Mouse (Mus musculus) heart, embryonic 15.5 days (tissue): ENCODE data around the gene Bace2. TPM values are rescaled to one million over a fixed set of nuclear protein-coding genes. Genes with fewer than 3 reads are reported as not detected.

ENCODE experiments used
- ATAC-seq: fragments of 200-750 bp; cut with Nextera tagmentation; replicated peaks from 2 replicates; pipeline ENCODE4 v1.8.0; 2017; ENCODE audit warnings: low read depth, moderate TSS enrichment; ENCODE audit not compliant: insufficient number of reproducible peaks, insufficient read depth, low FRiP score
- H3K27ac ChIP-seq: fragments of 300-500 bp; sonication (generic); 2 replicates; pipeline ENCODE4 v1.5.1; 2015; ENCODE audit warnings: mild to moderate bottlenecking, inconsistent platforms
- H3K27me3 ChIP-seq: fragments of 300-500 bp; sonication (generic); 2 replicates; pipeline ENCODE4 v1.6.1; 2015; ENCODE audit warnings: inconsistent platforms
- H3K36me3 ChIP-seq: fragments of 300-500 bp; sonication (generic); 2 replicates; pipeline ENCODE4 v1.6.1; 2015; ENCODE audit warnings: mild to moderate bottlenecking, inconsistent platforms
- H3K4me1 ChIP-seq: fragments of 300-500 bp; sonication (generic); replicated peaks from 2 replicates; pipeline ENCODE4 v1.6.1; 2015; ENCODE audit warnings: inconsistent platforms
- H3K4me2 ChIP-seq: fragments of 300-500 bp; sonication (generic); 2 replicates; pipeline ENCODE4 v1.6.1; 2015; ENCODE audit warnings: inconsistent platforms, mild to moderate bottlenecking, moderate library complexity
- H3K4me3 ChIP-seq: fragments of 300-500 bp; sonication (generic); 2 replicates; pipeline ENCODE4 v1.5.1; 2015; ENCODE audit warnings: mild to moderate bottlenecking, inconsistent platforms
- H3K9ac ChIP-seq: fragments of 300-500 bp; sonication (generic); 2 replicates; pipeline ENCODE4 v1.6.1; 2015; ENCODE audit warnings: mild to moderate bottlenecking, inconsistent platforms
- H3K9me3 ChIP-seq: fragments of 300-500 bp; sonication (generic); replicated peaks from 2 replicates; pipeline ENCODE4 v1.6.1; 2016; ENCODE audit warnings: inconsistent platforms
- WGBS: fragments of 180-500 bp; shearing (Covaris S2); methylation state at CpG from one replicate; pipeline ENCODE4 v1.1.7; 2015; ENCODE audit warnings: mixed read lengths; 5-methylcytosine and 5-hydroxymethylcytosine counted together
- polyA plus RNA-seq: library from polyadenylated mRNA; unstranded; fragments of >200 nt; fragmentation: Nextera tagmentation; extraction: Ambion mirVana; gene quantifications from 2 replicates; pipeline ENCODE4 v1.2.1, GENCODE M21; 2015

Gene Bace2
- polyA plus RNA-seq, 1 experiment from 2014 or later = 49.2 TPM

DNA sequence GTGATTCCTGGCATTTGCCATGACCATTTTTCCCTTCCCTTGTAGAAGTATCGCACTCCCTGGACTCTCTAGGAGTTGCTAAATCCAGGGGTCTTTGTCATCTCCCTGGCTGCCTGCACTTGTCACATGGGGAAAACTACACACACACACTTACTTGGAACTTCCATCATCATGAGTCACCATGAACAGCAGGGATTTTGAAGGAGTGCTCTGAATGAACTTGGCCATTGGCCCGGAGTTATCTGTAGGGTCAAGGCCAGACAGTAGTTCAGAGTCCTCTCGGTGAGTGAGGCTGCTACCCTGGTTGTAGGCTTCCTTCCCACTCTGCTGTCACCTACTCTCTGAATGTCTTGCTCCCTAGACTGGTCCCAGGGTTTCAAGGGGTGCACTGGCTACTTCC, 119.0 kb downstream of the Bace2 start:
- WGBS = 44% methylated on average over 3 of the region's 3 CpGs
- Histone ChIP-seq H3K4me3 (no peak overlapping the region), H3K4me2 (no peak overlapping the region), H3K36me3 (no peaks in the 10 kb centered on the region), H3K9me3 (no peaks in the 10 kb centered on the region), H3K4me1 (peaks cover 12% of the 10 kb centered on the region), H3K27ac (no peak overlapping the region), H3K9ac (no peak overlapping the region), H3K27me3 (no peaks in the 10 kb centered on the region)
- ATAC-seq = peak; percentile 67; the same call in 1 of the 2 replicates

DNA sequence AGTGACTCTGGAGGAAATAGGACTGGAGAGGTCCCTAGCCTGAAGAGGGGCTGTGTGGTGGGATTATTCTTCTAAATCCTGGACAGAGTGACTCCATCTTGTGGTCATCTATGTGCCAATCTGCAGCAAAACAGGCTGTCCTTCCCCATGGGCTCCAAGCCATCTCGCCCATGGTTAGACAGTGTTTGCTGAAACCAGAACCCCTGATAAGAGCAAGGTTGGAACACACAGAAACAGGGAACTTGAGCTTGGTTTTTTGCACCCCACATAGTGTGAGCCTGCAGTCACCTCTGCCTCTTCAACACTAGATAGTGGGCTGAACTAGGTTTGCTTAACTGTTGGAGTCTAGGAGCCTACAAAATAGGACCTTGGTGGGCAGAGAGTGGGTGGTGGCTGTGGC, 120.0 kb downstream of the Bace2 start:
- 75% methylated on average over 1 of the region's 1 CpGs for WGBS
- ATAC-seq = no peak
- Histone ChIP-seq H3K27me3 (no peaks in the 10 kb centered on the region), H3K4me1 (peaks cover 9% of the 10 kb centered on the region), H3K36me3 (no peaks in the 10 kb centered on the region), H3K9ac (no peak overlapping the region), H3K4me3 (no peak overlapping the region), H3K27ac (no peak overlapping the region), H3K4me2 (no peak overlapping the region), H3K9me3 (no peaks in the 10 kb centered on the region)

DNA sequence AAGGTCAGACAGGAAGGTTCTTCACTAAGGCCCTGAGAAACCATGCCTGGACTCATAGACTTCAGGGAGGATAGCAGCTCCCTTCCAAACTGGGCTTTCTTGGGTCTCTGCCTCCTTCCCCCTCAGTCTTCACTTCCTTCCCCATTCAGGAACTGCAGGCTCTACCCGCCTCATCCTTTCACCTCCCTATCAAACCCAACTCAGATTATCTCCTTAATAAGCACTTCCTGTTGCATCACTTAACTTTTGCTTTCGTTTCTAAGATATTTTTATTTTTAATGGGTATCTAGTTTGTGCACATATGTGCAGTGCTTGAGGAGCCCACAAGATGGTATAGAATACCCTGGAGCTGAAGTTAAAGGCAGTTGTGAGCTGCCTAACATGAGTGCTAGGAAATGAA, 122.1 kb downstream of the Bace2 start:
- WGBS = 62% methylated on average over 2 of the region's 2 CpGs
- Histone ChIP-seq H3K9me3 (no peaks in the 10 kb centered on the region), H3K27ac (no peak overlapping the region), H3K27me3 (no peaks in the 10 kb centered on the region), H3K9ac (no peak overlapping the region), H3K4me2 (no peak overlapping the region), H3K4me3 (no peak overlapping the region), H3K36me3 (no peaks in the 10 kb centered on the region), H3K4me1 (peaks cover 9% of the 10 kb centered on the region)
- ATAC-seq = no peak

DNA sequence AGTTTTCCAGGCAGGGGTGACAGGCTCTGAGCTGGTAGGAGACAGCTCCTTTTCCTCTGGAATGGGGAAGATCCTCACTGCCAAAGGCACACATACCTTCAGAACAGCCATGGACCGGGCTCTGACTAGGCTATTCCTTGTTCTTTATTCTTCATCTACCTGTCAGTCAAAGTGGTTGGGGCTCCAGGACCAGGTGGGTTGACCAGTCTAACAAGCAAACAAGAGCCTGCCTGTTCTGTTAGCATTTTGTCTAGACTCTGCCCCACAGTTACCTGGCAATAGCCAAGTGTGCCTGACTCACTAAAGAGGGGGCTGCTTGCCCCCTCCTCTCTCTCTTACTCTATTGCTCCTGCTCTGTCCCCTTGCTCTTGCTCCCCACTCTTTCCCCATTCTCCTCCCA, 135.8 kb downstream of the Bace2 start:
- 62% methylated on average over 1 of the region's 1 CpGs for WGBS
- no peak for ATAC-seq
- Histone ChIP-seq H3K4me1 (no peaks in the 10 kb centered on the region), H3K27me3 (no peaks in the 10 kb centered on the region), H3K4me3 (no peak overlapping the region), H3K9me3 (no peaks in the 10 kb centered on the region), H3K36me3 (no peaks in the 10 kb centered on the region), H3K4me2 (no peak overlapping the region), H3K9ac (no peak overlapping the region), H3K27ac (no peak overlapping the region)

Other genes starting within 250 kb of the Bace2 start
- gene Dscam, start 186.0 kb upstream of the Bace2 start, polyA plus RNA-seq = 0.03 TPM in 1 of 2 replicates, not detected in the other
- gene Mx1, start 106.2 kb downstream of the Bace2 start, polyA plus RNA-seq = 0.62 TPM in 1 of 2 replicates, not detected in the other
- gene Fam3b, start 158.1 kb downstream of the Bace2 start, polyA plus RNA-seq = not detected in 2 replicates